Mouse (Mus musculus) heart, adult 10 weeks (tissue): ENCODE data around the gene Cacna2d4. TPM values are rescaled to one million over a fixed set of nuclear protein-coding genes. Genes with fewer than 3 reads are reported as not detected.

Source experiments
- polyA plus RNA-seq: library from polyadenylated mRNA; stranded (reverse); fragments of 350-450 nt; fragmentation: Illumina TruSeq; extraction: RNeasy Lipid Tissue Mini Kit (QIAGEN cat#74804); gene quantifications from one replicate; pipeline ENCODE4 v1.2.3, GENCODE M21; 2014; ENCODE audit warnings: low read depth, low replicate concordance

Gene Cacna2d4
- polyA plus RNA-seq, result not detected

DNA sequence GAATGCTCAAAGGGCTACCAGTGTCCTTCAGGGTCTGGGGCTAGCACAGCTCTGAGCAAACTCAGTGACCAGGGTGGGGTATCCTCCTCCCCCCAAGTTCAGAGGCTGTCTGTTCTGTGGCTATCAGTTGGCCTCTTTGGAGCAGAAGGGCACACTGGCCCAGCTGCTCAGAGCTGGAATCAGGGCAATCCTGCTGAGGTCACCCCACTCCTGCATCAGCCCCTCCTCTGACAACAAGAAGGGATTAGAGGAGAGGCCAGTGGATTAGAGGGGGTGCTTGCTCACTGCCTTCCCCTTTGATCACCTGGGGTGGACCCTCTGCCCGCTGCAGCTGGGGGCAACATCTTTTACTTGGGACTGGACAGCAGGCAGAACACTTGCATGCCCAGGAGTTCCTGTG, at the start of gene Cacna2d4:
Gene Cacna2d4 (plus strand): TSS at position 286 of the 400 bp plus-strand sequence.

DNA sequence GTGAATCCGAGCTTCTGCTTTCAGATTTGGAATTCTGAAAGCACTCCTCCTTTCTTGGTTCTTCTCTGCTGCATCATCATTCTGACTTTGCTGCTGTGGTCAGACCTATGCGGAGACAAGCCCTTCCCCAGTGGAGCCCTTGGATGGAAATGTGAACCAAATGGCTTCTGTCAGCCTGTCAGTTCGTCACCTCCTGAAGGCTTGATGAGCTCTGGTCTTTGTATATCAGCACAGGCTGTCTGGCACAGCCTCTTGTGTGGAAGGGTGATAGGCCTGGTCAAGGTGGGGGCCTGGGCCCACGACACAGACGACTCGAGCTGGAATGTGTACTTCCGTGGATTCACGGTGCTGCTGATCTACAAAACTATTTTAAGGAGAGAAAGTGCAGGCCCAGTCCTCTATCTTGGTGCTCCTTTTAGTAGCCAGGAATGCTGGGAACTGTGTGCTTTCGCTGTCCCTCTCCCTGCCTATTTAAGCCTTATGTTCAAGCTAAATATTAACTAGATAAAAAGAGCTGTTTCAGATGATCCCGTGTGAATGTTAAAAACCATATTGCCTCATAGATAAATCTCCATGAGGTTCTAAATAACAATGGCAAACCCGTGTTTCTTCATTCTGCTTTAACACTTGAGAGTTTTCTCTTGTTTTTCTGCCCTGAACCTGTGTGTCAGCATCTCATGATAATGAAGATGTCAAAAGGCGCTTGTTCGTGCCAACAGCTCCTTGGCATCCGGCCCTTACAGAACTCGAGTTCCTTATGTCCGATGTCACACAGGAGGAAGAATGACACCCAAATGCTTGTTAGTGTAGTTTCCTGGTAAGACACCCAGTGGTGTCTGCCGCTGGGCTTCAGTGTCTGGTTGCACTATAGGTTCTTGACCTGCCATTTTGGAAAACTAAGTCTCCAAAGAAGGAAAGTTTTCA, 39.7 kb upstream of the Cacna2d4 start, which contains the start of gene Cacna1c:
Gene Cacna1c (minus strand): TSS at position 37 of the 924 bp plus-strand sequence.

GRCm38 (mm10) chr6:119330506-119330905, 94.2 kb downstream of the Cacna2d4 start, which contains the start of gene Lrtm2:
TSS of gene Lrtm2 (minus strand) at chr6:119330766.

Other genes with a start within 250 kb of the Cacna2d4 start
- gene Dcp1b, start 61.3 kb upstream of the Cacna2d4 start, polyA plus RNA-seq, result 3.3 TPM
- 98.6 TPM for gene Cacna1c, start 40.1 kb upstream of the Cacna2d4 start, polyA plus RNA-seq
- gene Lrtm2, start 94.2 kb downstream of the Cacna2d4 start, polyA plus RNA-seq, result 0.29 TPM
- 62.0 TPM for gene Adipor2, start 181.2 kb downstream of the Cacna2d4 start, polyA plus RNA-seq
- gene Fbxl14, start 243.1 kb downstream of the Cacna2d4 start, polyA plus RNA-seq, result 9.9 TPM